Mouse (Mus musculus) C2C12 (cell line): ENCODE measurements around the gene Gast.

Experiments used
- CTCF ChIP-seq: IDR thresholded peaks from one replicate; pipeline ENCODE4 v1.5.1; 2011; ENCODE audit not compliant: control insufficient read depth, insufficient read depth, insufficient read length
- USF1 ChIP-seq: IDR thresholded peaks from one replicate; pipeline ENCODE4 v1.6.1; 2011; ENCODE audit warnings: low read depth, mild to moderate bottlenecking, control low read depth, moderate library complexity

DNA sequence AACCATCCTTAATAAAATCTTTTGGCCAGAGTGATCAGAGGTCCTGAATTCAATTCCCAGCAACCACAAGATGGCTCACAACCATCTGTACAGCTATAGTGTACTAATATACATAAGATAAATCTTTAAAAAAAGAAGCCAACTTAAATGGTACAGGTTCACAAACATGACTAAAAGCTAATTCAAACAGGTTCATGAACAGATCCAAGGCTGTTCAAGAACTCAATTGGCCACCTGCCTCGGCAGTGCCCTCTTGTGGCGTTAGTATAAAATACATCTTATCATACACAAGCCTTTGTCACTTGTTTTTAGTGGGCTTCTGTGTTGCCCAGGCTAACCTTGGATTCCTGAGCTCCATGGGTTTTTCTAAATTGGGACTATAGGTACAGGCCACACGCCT is 10.6 kb upstream of the Gast start:
- TF ChIP-seq CTCF, result no peak
- TF ChIP-seq USF1, result no peak
